Mouse (Mus musculus): ENCODE measurements around the gene Plk5.

Gene Plk5

DNA sequence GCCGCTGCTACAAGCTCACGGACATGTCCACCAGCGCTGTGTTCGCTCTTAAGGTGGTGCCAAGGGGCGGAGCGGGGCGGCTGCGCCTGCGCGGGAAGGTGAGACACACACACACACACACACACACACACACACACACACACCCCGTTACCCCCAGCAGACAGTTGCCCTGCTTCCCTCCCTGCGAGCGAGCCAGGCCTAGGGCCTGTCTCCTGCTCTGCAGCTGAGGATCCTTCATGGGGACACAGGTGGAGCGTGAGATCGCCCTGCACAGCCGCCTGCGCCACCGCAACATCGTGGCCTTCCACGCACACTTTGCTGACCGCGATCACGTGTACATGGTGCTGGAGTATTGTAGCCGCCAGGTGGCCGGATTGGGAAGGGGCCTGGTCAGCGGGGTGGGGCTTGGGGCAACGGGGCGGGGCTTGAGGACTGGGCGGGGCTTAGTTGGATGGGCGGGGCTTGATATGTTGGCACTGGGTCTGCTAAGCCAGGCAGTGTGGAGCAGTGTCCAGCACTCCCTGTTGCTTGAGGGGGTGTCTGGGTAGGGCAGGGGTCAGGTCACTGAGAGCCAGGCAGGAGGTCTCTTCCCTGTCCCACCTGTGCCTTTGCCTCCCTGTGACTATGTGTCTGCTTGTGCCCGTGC is 1.9 kb downstream of the Plk5 start:
- DNase-seq, result peak; percentile 37 to 39

DNA sequence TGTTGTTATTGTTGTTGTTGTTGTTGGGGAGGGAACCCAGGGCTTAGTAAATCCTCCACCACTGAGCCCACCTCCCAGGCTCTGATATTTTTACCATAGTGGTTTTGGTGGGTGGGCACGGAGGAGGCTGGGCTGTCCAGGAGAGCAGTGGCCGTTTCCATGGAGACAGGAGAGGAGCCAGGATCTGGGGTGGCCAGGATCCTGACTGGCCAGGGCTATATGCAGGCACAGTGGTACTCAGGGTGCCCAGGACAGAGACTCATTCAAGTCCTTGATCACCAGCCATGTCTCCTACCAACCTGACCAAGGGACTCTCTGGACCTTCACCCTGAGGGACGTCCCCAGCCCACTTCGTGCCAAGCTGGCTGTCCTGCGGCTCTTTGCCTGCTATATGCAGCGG is 7.5 kb downstream of the Plk5 start:
- no peak for DNase-seq

DNA sequence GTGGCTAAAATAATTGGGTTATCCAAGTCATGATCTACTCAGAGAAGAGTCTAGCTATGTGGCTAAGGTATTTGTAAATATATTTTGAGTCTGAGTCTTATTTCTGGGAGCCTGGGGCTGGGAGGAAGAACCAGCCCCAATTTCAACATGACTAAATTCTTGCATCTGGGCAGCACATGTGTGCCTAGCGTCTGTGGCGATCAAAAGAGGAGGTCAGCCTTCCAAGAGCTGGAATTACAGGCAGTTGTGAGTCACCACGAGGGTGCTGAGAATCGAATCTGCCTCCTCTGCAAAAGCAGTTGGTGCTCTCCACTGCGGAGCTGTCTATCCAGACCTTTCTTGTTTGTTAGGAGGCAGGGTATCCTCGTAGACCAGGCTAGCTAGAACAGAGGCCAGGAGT is 9.5 kb downstream of the Plk5 start:
- DNase-seq, result no peak

DNA sequence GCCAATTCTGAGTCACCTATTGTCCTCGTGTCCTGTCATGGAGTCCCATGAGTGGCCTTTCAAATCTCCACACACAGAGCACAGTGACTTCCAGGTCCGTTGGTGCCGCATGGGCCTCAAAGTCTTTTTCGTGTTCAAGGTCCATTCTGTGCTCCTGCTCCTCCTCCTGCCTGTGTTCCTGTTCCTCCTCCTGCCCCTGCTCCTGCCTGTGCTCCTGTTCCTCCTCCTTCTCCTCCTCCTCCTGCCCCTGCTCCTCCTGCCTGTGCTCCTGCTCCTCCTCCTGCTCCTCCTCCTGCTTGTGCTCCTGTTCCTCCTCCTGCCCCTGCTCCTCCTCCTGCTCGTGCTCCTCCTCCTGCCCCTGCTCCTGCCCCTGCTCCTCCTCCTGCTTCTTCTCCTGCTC is 11.7 kb downstream of the Plk5 start:
- DNase-seq, result no peak

DNA sequence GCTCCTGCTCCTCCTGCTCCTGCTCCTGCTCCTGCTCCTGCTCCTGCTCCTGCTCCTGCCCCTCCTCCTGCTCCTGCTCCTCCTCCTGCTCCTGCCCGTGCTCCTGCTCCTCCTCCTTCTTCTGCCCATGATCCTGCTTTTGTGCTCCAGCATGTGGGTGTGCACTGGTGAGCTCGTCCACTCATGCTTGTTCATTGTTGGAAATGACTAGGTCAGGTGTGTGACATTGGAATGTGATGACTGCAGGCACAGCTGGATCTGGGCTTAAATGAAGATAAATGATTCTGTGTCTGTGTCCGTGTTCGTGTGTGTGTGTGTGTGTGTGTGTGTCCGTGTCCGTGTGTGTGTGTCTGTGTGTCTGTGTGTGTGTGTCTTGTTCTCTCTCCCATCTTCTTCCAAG is 12.1 kb downstream of the Plk5 start:
- no peak for DNase-seq

DNA sequence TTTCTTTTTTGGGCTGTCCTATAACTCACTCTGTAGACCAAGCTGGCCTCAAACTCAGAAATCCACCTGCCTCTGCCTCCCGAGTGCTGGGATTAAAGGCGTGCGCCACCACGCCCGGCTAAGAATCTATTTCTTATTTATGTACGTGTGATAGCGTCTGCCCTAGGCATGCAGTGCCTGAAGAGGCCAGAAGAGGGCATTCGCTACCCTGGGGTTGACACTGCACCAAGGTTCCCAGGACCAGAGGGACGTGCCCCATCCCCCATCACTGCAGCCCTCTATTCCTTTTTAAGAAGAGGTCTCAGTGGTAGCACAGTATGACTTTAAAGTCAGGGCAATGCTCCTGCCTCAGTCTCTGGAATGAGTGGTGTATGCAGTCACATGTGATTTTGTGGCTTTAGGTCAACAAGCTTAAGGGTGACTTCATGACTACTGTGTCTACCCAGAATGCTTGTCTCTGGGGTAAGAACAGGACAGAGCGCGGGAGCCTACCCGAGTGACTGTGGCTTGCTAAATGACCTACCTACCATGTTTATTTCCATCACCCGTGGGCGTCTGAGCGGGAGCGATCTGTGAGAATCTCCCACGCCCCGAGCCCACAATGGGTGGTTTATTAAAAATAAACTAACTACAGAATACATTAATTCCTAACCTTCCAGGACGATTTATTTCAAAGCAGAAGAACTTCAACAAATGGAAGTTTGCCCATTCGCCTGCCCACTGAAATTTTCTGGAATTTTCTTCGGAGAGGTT is 13.9 kb downstream of the Plk5 start:
- DNase-seq, result peak; percentile 59 to 61

DNA sequence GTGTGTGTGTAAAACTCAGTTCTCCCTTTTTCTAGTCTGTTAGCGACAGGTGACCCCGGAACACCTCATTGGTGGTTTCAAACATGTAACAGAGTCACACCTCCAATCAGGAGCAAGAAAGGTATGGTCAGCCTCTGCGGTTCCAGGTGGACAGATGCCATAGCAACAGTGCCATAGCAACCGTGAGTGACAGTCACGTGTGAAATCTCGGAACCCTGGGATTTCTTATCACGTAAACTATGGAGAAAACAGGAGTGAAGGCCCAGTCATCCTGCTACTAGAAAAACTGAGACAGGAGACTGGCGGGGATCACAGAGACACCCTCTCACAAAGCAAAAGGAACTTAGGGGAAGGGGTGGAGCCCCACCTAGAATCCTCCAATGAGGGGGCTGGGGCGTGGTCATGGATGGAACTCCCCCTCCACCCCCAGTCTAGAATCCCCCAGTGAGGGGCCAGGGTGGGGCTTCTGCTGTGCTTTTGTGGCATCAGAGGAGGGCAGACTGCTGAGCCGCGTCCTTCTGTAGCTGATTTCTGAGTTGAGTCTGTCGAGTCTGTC is 15.2 kb downstream of the Plk5 start:
- peak; percentile 91 to 94 for DNase-seq

DNA sequence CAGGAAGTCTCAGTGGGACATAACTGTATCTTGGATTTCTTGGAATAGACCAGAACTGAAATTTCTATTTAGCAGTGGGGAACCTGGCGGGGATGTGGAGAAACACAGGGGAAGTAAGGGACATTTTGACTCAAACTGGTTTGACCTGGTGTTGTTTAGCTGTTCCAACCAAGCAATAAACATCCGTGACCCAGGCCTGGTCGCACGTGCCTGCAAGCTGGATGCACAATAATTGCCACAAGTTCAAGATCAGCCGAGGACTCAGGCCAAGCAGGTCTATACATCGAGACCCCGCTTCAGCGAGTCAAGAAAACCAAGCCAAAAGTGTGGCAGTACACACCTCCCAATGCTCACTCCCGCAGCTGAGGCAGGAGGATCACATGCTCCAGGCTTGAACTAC is 15.7 kb downstream of the Plk5 start:
- DNase-seq, result no peak

DNA sequence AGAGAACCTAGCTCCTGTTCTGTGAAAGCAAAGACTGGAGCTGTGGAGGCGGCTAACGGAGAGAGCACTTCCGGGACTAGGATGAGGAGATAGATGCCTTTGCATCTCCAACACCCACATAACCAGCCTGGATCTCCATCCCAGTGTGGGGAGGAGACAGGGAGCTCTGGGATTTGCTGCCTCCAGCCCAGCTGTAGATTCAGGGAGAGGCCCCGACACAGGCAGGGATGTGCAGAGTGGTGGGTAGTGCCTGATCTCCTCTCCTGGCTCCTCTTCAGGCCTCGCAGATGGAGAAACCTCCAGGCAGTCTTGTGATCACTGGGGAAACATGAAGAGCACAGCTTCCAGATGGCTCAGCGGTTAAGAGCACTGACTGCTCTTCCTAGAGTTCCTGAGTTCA is 16.4 kb downstream of the Plk5 start:
- no peak for DNase-seq

DNA sequence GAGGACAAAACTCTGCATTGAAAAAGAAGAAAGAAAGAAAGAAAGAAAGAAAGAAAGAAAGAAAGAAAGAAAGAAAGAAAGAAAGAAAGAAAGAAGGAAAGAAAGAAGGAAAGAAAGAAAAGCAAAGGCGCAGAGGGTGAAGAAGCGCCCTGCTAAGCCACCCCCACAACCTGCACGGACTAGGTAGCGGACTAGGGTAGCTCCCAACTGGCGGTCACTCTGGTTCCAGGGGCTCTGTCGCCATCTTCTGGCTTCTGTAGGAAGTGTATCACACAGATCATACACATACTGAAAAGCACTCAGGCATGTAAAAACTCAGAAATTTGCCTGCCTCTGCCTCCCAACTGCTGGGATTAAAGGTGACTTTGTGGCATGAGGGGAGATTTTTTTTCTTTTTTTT is 17.8 kb downstream of the Plk5 start:
- peak; percentile 84 to 87 for DNase-seq

DNA sequence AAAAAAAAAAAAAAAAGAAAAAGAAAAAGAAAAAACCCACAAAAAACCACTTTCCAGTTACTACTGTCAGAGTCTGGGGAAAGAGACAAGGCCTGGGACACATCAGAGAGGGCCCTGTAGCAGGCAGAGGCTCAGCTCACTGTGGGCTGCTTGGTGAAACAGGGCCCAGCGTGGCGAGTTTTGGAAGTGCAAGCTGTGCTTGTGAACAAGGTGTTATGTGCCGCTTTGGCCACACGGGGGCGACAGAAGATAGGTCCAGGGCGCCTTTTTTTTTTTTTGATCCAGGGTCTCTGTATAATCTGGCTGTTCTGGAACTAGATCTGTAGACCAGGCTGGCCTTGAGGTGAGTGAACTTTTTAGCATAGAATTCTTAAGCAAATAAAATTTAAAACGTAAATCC is 19.9 kb downstream of the Plk5 start:
- DNase-seq, result peak; percentile 95

DNA sequence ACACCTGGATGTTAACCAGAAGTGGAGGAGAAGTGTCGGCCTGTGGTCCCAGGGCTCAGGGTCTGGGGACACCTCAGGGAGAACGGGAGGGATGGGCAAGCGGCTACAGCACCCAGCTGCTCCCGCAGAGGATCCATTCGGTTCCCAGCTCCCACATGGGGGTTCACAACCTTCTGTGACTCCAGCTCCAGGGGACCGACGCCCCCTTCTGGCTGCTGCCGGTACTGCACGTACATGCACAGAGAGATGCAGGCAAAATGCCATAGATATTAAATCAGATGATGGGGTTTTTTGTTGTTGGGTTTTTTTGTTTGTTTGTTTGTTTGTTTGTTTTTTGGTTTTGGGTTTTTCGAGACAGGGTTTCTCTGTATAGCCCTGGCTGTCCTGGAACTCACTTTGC is 21.5 kb downstream of the Plk5 start:
- peak; percentile 76 to 77 for DNase-seq

DNA sequence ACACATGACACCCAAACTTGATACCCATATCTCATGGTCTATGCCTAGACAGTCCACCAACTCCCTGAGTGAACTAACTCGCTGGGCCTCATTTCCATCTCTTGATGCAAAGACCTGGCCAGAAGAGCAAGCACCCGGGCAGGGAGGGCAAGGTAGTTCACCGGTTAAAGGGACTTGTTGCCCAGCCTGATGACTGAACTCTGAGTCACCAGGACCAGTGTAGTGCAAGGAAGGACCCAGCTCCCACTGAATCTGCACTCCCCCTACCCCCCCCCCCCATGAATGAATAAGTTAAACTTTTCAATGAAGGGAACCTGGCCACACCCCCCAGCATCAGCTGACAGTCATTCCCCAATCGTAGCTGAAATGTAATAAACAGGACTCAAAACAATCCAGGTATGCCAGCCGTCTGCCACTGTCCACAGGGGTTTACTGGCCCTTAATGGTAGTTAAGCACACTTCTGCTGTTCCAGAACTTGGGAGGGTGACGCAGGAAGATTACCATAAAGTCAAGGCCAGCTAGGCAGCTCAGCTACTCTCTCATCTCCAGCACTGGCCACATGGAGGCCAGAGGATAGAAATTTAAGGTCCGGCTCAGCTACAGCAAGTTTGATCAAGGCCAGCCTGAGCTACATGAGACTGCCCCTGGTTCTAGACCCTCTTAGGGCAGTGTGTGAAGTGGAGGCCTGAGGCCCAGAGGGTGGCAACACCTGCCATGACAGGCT is 26.5 kb downstream of the Plk5 start:
- no peak for DNase-seq

DNA sequence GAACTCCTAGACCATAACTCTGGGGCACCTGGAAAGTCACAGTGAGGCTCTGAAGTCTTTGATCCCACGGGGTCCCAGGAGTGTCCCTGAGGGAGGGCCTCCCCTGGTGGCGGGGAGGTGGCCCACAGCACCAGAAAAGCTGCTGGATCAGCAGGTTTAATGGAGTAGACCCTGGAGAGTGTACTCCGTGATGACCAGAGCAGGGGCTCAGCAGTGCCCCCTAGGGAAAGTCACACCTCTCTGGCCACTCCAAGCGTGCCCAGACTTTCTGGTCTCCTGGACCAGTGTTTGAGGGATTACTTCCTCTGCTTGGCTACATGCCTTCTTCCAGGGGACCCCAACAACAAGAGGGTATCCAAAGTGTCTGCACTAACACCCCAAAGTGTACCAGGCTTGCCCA is 27.2 kb downstream of the Plk5 start:
- no peak for DNase-seq

DNA sequence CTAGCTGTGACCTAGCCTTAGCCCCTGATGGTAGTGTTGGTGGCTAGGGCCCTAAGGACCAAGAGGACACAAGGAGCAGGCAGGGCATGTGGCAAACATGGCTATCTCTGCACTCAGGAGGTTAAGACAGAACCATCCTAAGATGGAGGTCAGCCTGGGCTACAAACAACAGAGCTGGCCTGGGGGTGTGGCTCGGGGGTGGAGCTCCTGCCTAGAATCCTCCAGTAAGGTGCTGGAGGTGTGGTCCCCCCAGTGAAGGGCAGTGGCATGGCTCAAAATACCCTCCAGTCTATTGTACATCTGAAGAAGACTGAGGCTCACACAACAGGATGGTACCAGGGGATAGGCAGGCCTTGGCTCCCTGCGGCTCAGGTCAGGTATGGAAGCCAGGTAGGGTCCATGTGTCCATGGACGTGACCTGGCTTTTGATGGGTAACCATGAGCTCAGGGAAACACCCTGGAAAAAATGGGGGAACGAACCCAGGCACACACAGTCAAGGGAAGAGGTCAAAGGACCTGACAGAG is 27.9 kb downstream of the Plk5 start:
- no peak for DNase-seq

DNA sequence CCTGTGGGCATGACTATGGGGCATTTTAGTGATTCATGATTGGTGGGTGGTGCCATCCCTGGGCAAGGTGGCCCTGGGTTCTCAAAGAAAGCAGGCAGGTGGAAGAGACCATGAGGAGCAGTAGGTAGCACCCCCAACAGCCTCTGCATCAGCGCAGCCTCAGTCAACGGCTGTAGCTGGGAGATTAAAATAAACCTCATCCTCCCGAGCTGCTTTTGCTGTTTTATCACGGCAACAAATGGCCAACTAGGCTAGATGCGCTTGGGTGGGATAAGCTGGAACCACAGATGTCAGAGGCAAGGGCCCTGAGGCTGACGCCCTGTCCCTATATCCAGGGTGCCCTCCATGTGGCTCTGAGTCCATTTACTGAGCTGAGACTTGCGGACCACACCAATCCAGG is 28.4 kb downstream of the Plk5 start:
- no peak for DNase-seq

DNA sequence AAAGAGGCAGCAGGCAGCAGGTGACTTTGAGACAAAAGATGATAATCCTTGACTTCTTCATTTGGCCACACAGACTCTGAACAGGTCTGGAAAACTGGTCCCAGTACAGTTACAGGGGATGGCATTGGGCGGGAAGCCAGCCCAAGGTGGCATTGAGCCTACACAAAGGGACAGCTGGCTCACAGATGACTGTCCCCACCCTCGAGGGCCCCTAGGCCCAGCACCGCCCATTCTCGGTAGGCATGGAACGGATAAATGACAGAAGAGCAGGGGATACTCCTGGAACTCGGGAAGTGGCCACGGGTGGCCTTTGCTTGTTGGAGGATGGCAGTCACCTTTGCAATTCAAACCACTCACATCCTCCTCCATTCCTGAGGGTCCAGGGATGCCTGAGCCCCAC is 29.1 kb downstream of the Plk5 start:
- DNase-seq, result no peak

DNA sequence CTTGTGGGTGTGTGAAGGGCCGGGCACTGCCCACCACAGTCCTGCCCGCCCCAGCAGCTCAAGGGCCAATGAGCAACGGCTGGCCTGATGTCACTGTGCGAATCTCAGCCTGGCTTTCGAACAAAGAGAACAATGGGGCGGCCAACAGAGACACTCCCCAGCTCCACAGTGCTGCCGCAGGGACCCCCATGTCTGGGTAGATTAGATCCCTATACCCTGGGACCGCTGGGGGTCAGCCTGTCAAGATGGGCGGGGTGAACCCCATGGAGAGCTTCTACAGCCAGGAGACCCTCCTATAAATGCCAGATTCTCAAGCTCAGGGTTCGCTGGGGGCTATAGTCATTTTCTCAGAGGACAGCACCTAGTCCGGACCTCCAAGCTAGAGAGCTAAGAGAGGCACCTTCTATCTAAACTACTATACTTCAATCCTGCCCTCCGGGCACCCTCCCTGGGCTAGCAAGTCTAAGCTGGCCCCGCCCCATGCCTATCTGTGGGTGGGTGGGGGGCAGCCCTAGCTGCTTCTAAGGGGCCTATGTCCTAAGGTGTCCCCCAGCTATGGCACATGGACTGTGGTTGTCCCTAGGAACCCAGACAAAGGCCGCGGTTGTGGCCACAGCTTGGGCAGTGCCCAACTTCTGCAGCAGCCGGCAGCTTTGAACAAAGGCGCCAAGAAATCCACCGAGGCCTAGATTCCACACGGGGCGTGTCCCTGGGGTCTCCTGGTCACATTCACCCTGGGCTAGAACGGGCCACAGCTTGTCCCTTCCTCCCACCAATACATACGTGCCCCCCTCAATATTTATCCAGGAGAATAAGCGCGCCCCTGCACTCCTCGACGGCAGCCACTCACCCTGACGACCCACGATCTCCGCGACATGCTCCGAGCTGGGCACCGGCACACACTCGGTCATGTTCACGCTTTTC is 29.8 kb downstream of the Plk5 start:
- DNase-seq, result no peak

DNA sequence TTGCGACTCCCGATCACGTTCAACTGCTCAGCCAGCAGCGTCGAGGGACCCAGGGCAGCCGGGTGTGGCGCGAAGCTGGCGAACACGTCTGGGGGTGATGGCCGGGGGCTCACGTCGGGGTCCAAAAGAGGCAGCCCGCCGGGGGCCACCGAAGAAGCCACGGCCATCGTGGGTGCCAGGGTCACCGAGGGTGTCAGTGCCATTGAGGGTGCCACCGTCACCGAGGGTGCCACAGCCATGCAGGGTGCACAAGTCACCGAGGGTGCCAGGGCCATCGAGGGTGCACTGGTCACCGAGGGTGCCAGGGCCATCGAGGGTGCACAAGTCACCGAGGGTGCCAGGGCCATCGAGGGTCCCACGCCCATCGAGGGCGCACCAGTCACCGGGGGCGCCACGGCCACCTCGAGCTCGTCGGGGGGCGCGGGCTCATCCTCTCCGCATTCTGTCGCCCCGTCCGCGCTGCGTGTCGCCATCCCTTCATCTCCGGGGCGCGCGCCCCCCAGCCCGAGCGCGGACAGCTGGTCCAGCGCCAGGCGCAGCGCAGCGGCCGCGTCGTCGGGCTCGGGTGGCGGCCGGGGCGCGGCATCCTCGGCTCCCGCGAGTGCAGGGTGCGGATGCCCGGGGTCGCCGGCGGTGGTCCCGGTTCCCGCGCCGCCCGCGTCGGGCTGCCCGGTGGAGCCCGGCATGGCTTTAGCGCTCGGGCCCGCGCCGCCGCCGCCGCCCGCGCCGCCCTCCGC is 30.6 kb downstream of the Plk5 start:
- peak; percentile 28 to 33 for DNase-seq

DNA sequence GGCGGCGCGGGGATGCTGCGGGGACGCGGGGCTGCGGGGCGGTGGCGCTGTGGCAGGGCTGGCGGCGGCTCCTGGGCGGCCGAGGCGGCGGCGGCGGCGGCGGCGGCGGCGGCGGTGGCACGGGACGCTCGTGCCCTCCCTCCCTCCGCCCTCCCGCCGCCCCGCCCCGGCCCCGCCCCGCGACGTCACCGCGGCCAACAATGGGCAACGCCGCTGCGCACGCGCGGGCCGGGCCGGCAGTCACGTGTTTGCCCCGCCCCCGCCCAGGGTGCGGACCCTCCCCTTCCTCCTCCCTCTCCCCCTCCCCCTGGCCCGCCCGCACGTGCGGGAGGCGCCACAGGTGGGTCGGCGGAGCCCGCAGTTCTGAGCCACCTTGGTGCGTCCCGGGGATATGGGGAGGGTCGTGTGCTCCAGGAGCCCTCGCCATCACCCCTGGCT is 31.3 kb downstream of the Plk5 start, which contains the start of gene Mex3d:
Gene Mex3d, minus strand, starts transcription at position 138 of the 438 bp plus-strand sequence.
- peak; percentile 82 to 86 for DNase-seq

DNA sequence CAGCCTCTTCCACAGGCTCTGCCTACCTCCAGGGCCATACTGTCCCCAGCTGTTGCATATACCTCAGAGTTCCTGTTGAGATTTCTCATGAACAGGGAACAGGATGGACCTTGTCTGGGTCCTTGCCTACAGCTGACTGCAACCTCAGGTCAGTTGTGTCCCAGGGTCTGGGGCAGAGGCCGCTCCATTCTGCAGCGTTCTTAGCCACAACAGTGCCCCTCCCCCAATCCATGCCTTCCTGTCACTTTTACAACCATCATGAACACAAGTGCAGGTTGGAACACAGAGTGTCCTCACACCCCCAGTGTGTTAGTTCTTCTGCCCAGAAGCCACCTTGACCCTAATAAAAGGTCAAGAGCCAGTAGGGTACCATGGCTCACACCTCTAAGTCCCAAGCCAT is 32.5 kb downstream of the Plk5 start:
- no peak for DNase-seq

All from B cell, adult 2 months (primary cell).